Mouse (Mus musculus): ENCODE data around the gene Insig1. TPM values are rescaled to one million over a fixed set of nuclear protein-coding genes. Genes with fewer than 3 reads are reported as not detected.

Gene Insig1
- polyA plus RNA-seq, 1 experiment from 2014 or later, result 104 TPM

Other genes with a start within 250 kb of the Insig1 start
- not detected in 2 replicates for gene Htr5a, start 229.2 kb upstream of the Insig1 start, polyA plus RNA-seq (2016; fragmentation: Nextera tagmentation; extraction: Ambion mirVana)
- not detected in 2 replicates for gene En2, start 94.3 kb downstream of the Insig1 start, polyA plus RNA-seq (2016; fragmentation: Nextera tagmentation; extraction: Ambion mirVana)
- gene Cnpy1, start 174.4 kb downstream of the Insig1 start, polyA plus RNA-seq (2016; fragmentation: Nextera tagmentation; extraction: Ambion mirVana), result 0.79 and 1.6 TPM in 2 replicates
- 14.1 and 15.2 TPM in 2 replicates for gene Rbm33, start 245.8 kb downstream of the Insig1 start, polyA plus RNA-seq (2016; fragmentation: Nextera tagmentation; extraction: Ambion mirVana)

All from forebrain, embryonic 10.5 days (tissue).